Mouse (Mus musculus) neural tube, embryonic 10.5 days (tissue): ENCODE measurements at regions not wholly inside any gene's neighbourhood (a gene's known extent, or its start where the extent isn't known, plus 50 kb on each side); places are given as distances from the start of the nearest gene placed in this dataset.
A peak's percentile ranks its signal among the peaks of the same experiment; 100 is the strongest.

ENCODE experiments used
- DNase-seq: peaks from one replicate; pipeline ENCODE4 v3.0.0-alpha.2; 2017; ENCODE audit warnings: low spot score; ENCODE audit errors: extremely low spot score

- no peak for DNase-seq
Measured at GRCm38 (mm10) chr15:13455560-13456219, 282.2 kb upstream of the Cdh6 start.

GRCm38 (mm10) chr15:13450385-13450784, 276.9 kb upstream of the Cdh6 start:
- no peak for DNase-seq

DNA sequence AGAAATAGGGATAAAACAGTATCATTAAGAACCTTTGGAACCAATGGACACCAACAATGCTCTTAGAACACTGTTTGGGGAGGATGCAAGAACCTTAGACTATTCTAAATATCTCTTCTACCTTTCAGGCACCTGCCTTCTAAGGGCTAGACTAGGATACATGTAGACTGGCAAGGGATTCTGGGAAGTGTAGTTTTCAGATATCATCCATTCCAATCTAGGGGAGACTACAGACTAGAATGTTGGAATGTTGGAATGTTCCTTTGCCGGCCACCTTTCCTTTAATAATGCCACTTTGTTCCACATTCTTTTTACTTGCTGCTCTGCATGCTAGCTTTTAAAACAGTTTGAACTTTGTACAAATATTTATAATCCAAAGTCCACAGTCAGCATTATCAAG, 261.1 kb upstream of the Cdh6 start:
- DNase-seq = no peak

DNA sequence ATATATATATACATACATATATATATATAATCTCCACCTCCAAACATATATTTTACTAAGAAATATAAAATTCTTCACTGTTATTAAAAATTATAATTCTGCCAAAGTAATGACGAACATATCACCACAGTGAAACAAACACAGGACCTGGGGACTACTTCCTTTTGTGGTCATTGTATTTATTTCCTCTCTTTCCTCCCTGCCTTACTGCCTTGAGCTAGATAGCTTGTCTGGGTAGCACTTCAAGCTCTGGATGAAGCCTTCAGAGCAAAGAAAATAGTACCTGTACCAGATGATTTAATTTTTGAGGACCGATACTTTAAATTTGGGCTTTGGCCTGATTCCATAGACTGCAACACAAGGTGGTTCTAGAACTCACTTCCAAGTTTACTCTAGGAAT, 259.5 kb upstream of the Cdh6 start:
- no peak for DNase-seq

GRCm38 (mm10) chr15:13419616-13420015, 246.1 kb upstream of the Cdh6 start:
- peak; percentile 23 for DNase-seq

DNA sequence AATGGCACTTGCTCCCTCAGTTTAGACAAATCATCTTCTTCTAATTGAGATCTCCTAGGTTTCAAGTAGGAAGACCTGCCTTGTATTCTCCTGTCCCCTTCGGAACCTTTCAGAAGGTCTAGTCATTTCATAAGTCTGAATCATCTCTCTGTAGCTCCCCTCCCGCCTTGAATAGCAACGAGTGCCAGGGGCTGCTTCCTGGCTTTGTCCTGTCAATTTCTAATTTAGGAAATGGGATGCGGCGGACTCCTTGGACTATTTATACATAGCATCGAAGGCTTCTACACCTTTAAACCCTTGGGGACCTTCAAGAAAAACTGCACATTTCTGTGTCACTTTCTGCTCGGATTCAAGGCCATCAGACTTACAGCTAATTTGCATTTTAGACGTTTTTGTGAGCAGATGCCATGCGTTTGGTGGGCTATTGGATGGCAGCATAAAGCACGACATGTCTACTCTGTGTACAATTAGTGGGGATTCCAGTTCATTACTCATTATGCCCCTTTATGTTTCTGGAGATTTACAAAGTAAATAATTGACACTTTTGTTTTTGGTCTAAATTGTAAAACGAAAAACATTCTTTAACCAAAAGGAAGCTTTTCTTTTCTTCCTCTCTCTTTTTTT, 236.7 kb upstream of the Cdh6 start:
- no peak for DNase-seq

- peak; percentile 27 for DNase-seq
Measured at GRCm38 (mm10) chr15:13393155-13393554, 219.7 kb upstream of the Cdh6 start.

DNA sequence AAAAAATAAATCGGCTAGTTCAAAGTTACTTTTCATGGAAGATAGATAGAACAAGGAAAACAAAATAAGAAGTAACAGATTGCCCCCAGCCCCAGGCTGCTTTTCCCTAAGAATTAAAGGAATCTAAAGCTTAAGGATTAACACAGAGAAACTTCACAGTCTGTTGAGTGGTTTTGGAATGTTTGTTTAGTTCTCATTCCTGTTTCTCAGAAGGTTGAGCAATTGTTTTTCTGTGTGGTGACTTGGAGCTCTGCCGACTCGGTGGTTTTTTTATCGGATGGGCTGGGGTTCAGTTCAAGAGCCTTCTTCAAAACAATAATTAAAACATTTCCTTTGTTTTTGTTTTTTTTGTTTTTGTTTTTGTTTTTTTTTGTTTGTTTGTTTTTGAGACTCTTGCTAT, 217.9 kb upstream of the Cdh6 start:
- DNase-seq = no peak

DNA sequence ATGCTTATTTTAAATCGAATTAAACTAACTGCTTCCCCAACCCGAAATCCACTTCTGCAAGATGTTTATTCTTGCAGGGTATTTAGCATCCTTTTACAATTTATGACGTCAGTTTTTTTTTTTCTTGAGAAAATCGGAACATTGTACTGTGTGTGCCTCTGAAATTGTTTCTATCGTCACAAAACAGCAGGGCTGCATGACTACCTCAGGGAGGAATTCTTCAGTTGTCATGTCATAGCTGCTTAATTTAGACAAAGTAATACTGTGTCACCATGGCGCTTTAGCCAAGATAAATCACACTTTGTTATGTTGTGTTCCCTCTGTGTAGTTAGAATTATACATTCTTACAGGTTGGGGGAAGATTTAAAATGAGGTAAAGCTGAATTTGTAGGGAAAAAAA, 211.3 kb upstream of the Cdh6 start:
- no peak for DNase-seq

DNA sequence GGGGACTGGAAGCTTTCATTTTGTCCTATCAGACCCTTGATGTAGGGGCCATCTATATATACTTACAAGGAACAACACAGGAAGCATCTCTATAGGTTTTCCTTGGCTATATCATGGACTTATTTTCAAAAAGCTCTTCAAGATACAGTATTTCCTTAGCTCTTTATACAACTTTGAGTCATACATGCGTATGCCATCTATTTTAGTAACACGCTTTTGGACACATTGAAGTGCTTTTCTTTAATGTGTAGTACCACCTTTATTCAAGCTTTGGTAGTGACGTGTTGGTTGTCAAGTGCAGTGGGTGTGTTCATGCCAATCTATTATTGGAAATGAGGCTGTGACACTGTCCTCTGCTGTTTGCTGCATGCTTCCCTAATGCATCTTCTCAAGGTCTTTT, 202.1 kb upstream of the Cdh6 start:
- no peak for DNase-seq

DNA sequence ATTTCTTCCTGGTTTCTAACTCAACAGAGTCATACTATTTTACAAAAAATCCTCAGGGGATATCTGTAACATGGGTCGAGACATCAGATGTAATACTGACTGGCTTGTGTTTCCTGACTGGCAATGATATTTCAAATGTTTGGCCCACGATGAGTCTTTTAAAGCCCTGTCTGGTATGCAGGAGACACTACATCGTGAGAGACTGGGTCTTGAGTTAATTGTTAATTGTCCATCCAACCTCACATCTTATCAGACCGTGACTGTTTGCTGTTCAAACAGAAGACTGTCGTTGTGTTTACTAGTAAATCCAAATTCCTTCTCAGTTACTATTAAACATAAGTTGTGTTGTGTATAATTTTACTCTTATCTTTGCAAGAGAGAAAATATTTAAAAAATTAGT, 195.3 kb upstream of the Cdh6 start:
- no peak for DNase-seq

- DNase-seq = no peak
Measured at GRCm38 (mm10) chr15:13367291-13367954, 193.9 kb upstream of the Cdh6 start.

DNA sequence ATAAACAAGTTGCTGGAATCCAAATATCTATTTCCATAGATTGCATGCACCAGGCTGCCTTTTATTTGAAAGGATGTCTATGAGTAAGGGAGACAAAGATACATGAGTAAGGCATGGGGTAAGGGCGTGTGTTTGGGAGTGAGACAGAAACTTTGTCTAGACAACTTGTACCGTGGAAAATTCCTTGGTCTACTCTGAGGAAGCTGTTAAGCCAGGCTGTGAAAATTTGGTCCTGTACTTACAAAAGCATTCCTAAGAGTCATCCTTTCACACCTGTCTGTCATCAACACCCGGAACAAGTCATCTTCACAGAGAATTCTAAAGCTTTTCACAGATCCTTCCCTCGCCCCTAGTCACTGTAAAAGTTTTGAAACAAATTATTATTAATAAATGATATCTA, 193.1 kb upstream of the Cdh6 start:
- DNase-seq = no peak

DNA sequence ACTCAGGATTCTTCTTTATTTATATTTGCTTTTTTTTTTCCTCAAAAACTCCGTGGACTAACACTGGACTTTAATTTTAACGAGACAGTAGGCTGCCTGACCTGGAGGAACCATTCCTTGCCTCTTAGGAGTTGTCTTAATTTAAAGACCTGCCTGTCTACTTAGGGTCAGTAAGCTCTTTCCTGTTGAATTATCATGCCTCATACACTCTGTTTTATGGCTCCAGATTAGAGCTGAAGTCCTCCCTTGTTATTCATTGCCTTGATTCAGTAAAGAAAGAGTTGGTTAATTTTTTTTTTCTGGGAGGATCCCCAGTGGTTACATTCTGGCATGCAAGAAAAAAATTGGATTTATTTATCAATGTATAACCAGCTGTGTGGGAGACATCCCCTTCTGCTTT, 187.3 kb upstream of the Cdh6 start:
- no peak for DNase-seq

DNA sequence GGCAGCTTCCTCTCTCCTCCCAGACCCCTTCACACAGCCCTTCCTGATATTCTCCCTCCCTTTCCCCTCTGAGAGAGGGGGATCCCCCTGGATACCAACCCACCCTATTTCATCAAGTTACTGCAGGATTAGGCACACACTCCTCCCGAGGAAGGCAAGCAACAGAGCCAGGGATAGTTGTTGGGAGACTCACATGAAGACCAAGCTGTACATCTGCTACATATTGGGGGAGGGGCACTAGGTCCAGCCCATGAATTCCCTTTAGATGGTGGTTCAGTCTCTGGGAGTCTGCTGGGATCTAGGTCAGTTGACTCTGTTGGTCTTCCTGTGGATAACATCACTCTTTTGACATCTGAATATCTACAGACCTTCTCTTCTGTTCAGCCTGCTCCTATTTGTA, 185.6 kb upstream of the Cdh6 start:
- DNase-seq = no peak

GRCm38 (mm10) chr15:13350321-13350720, 176.8 kb upstream of the Cdh6 start:
- DNase-seq = no peak

- DNase-seq = no peak
Measured at GRCm38 (mm10) chr15:13336392-13336791, 162.9 kb upstream of the Cdh6 start.

DNA sequence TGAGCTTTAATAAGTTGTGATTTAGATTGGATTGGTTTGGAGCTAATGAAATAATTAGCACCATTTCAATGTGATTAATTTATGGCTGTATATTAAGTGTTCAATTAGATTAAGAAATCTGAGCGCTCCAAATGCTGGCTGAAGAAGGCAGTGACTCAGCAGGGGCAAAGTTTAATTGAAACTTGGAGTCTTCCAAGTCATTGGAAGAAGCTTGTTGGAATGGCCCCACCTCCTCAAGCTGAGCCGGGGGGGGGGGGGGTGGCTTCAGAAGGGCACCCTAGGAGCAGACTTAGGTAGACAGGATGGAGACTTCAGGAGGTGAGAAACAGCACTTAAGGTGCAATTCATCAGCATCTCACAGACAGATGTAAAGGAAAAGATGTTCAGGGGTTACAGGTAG, 151.0 kb upstream of the Cdh6 start:
- DNase-seq = no peak

GRCm38 (mm10) chr15:13320599-13321348, 147.3 kb upstream of the Cdh6 start:
- no peak for DNase-seq

GRCm38 (mm10) chr15:13304562-13304961, 131.1 kb upstream of the Cdh6 start:
- DNase-seq = no peak

GRCm38 (mm10) chr15:13303456-13303855, 130.0 kb upstream of the Cdh6 start:
- no peak for DNase-seq

GRCm38 (mm10) chr15:13302672-13303071, 129.2 kb upstream of the Cdh6 start:
- no peak for DNase-seq
